Mouse (Mus musculus) embryonic facial prominence, embryonic 13.5 days (tissue): ENCODE data around the gene Sdk2. TPM values are rescaled to one million over a fixed set of nuclear protein-coding genes. Genes with fewer than 3 reads are reported as not detected.
A peak's percentile ranks its signal among the peaks of the same experiment; 100 is the strongest.

Source experiments
- ATAC-seq: fragments of 200-750 bp; cut with Nextera tagmentation; 2 replicates; pipeline ENCODE4 v1.8.0; 2017; ENCODE audit warnings: low read depth; ENCODE audit not compliant: insufficient number of reproducible peaks, insufficient read depth, low FRiP score, low TSS enrichment
- H3K27ac ChIP-seq: fragments of 300-500 bp; sonication (generic); 2 replicates; pipeline ENCODE4 v1.5.1; 2015; ENCODE audit warnings: moderate library complexity, mild to moderate bottlenecking, inconsistent platforms
- H3K27me3 ChIP-seq: fragments of 300-500 bp; sonication (generic); 2 replicates; pipeline ENCODE4 v1.6.1; 2015; ENCODE audit warnings: mild to moderate bottlenecking, inconsistent platforms
- H3K36me3 ChIP-seq: fragments of 300-500 bp; sonication (generic); 2 replicates; pipeline ENCODE4 v1.6.1; 2015; ENCODE audit warnings: mild to moderate bottlenecking, inconsistent platforms
- H3K4me1 ChIP-seq: fragments of 300-500 bp; sonication (generic); 2 replicates; pipeline ENCODE4 v1.6.1; 2015; ENCODE audit warnings: inconsistent platforms
- H3K4me2 ChIP-seq: fragments of 300-500 bp; sonication (generic); 2 replicates; pipeline ENCODE4 v1.6.1; 2015; ENCODE audit warnings: moderate library complexity, mild to moderate bottlenecking, inconsistent platforms
- H3K4me3 ChIP-seq: fragments of 300-500 bp; sonication (generic); 2 replicates; pipeline ENCODE4 v1.5.1; 2015; ENCODE audit warnings: mild to moderate bottlenecking, inconsistent platforms
- H3K9ac ChIP-seq: fragments of 300-500 bp; sonication (generic); 2 replicates; pipeline ENCODE4 v1.6.1; 2015; ENCODE audit warnings: mild to moderate bottlenecking, inconsistent platforms
- H3K9me3 ChIP-seq: fragments of 300-500 bp; sonication (generic); 2 replicates; pipeline ENCODE4 v1.6.1; 2016; ENCODE audit warnings: inconsistent platforms
- WGBS: fragments of 180-500 bp; shearing (Covaris S2); methylation state at CpG from one replicate; pipeline ENCODE4 v1.1.7; 2015; ENCODE audit warnings: mixed read lengths; 5-methylcytosine and 5-hydroxymethylcytosine counted together
- polyA plus RNA-seq: library from polyadenylated mRNA; unstranded; fragments of >200 nt; fragmentation: Nextera tagmentation; extraction: Ambion mirVana; gene quantifications from 2 replicates; pipeline ENCODE4 v1.2.1, GENCODE M21; 2015

Sdk2 gene
- polyA plus RNA-seq, 1 experiment from 2014 or later = 3.8 TPM

GRCm38 (mm10) chr11:113962751-113963150 is 104.1 kb downstream of the Sdk2 start:
- Histone ChIP-seq H3K9me3 (peaks cover 39% of the 10 kb centered on the region), H3K27me3 (no peaks in the 10 kb centered on the region), H3K36me3 (0 out of 2 replicates have a peak, but pooled peaks cover 3% of the 10 kb centered on the region), H3K4me2 (no peak overlapping the region), H3K9ac (no peak overlapping the region), H3K4me1 (no peaks in the 10 kb centered on the region), H3K27ac (no peak overlapping the region), H3K4me3 (no peak overlapping the region)
- ATAC-seq = no peak
- WGBS = 94% methylated on average over 3 of the region's 3 CpGs

- H3K9me3 ChIP-seq = peaks cover 8% of the 10 kb centered on the region; the same call in 1 of the 2 replicates
- peaks cover 24% of the 10 kb centered on the region for H3K4me1 ChIP-seq
- no peak overlapping the region for H3K4me3 ChIP-seq
- H3K4me2 ChIP-seq = no peak overlapping the region
- no peaks in the 10 kb centered on the region for H3K27me3 ChIP-seq
- H3K9ac ChIP-seq = no peak overlapping the region
- no peaks in the 10 kb centered on the region for H3K36me3 ChIP-seq
- 57% methylated on average over 15 of the region's 15 CpGs for WGBS
- ATAC-seq = no peak
- H3K27ac ChIP-seq = no peak overlapping the region
Measured at GRCm38 (mm10) chr11:113951616-113951988, 115.2 kb downstream of the Sdk2 start.

GRCm38 (mm10) chr11:113950904-113951615 is 115.8 kb downstream of the Sdk2 start:
- no peak overlapping the region for H3K27ac ChIP-seq
- no peaks in the 10 kb centered on the region for H3K36me3 ChIP-seq
- H3K9ac ChIP-seq = no peak overlapping the region
- ATAC-seq = no peak
- H3K4me1 ChIP-seq = peaks cover 26% of the 10 kb centered on the region
- no peak overlapping the region for H3K4me3 ChIP-seq
- WGBS = 59% methylated on average over 7 of the region's 7 CpGs
- no peaks in the 10 kb centered on the region for H3K27me3 ChIP-seq
- H3K4me2 ChIP-seq = no peak overlapping the region
- H3K9me3 ChIP-seq = peaks cover 8% of the 10 kb centered on the region; the same call in 1 of the 2 replicates

GRCm38 (mm10) chr11:113948676-113949075 is 118.2 kb downstream of the Sdk2 start:
- Histone ChIP-seq H3K27ac (no peak overlapping the region), H3K4me2 (no peak overlapping the region), H3K9me3 (no peaks in the 10 kb centered on the region), H3K36me3 (no peaks in the 10 kb centered on the region), H3K4me3 (no peak overlapping the region), H3K9ac (no peak overlapping the region), H3K4me1 (peaks cover 26% of the 10 kb centered on the region), H3K27me3 (no peaks in the 10 kb centered on the region)
- WGBS = 71% methylated on average over 8 of the region's 8 CpGs
- no peak for ATAC-seq

GRCm38 (mm10) chr11:113942101-113942735 is 124.6 kb downstream of the Sdk2 start:
- H3K9me3 ChIP-seq = no peaks in the 10 kb centered on the region
- no peak overlapping the region for H3K4me2 ChIP-seq
- no peak for ATAC-seq
- H3K9ac ChIP-seq = no peak overlapping the region
- 44% methylated on average over 9 of the region's 9 CpGs for WGBS
- no peaks in the 10 kb centered on the region for H3K27me3 ChIP-seq
- no peaks in the 10 kb centered on the region for H3K36me3 ChIP-seq
- peaks cover 11% of the 10 kb centered on the region; the same call in 1 of the 2 replicates for H3K4me1 ChIP-seq
- H3K27ac ChIP-seq = no peak overlapping the region
- H3K4me3 ChIP-seq = no peak overlapping the region

- Histone ChIP-seq H3K27me3 (no peaks in the 10 kb centered on the region), H3K9me3 (no peaks in the 10 kb centered on the region), H3K9ac (no peak overlapping the region), H3K4me1 (peaks cover 15% of the 10 kb centered on the region; the same call in 1 of the 2 replicates), H3K27ac (no peak overlapping the region), H3K36me3 (no peaks in the 10 kb centered on the region), H3K4me3 (no peak overlapping the region), H3K4me2 (no peak overlapping the region)
- 46% methylated on average over 9 of the region's 9 CpGs for WGBS
- ATAC-seq = no peak
Measured at GRCm38 (mm10) chr11:113933678-113934077, 133.2 kb downstream of the Sdk2 start.

- no peak overlapping the region for H3K9ac ChIP-seq
- no peaks in the 10 kb centered on the region for H3K27me3 ChIP-seq
- 76% methylated on average over 7 of the region's 7 CpGs for WGBS
- no peak overlapping the region for H3K4me3 ChIP-seq
- ATAC-seq = no peak
- no peaks in the 10 kb centered on the region for H3K9me3 ChIP-seq
- no peaks in the 10 kb centered on the region for H3K36me3 ChIP-seq
- peaks cover 15% of the 10 kb centered on the region; the same call in 1 of the 2 replicates for H3K4me1 ChIP-seq
- no peak overlapping the region for H3K27ac ChIP-seq
- no peak overlapping the region for H3K4me2 ChIP-seq
Measured at GRCm38 (mm10) chr11:113932909-113933308, 133.9 kb downstream of the Sdk2 start.

GRCm38 (mm10) chr11:113931701-113932100 is 135.1 kb downstream of the Sdk2 start:
- no peak overlapping the region for H3K9ac ChIP-seq
- no peak overlapping the region for H3K27ac ChIP-seq
- no peak overlapping the region for H3K4me3 ChIP-seq
- no peak overlapping the region for H3K4me2 ChIP-seq
- H3K27me3 ChIP-seq = no peaks in the 10 kb centered on the region
- H3K9me3 ChIP-seq = no peaks in the 10 kb centered on the region
- 26% methylated on average over 4 of the region's 4 CpGs for WGBS
- H3K4me1 ChIP-seq = peaks cover 15% of the 10 kb centered on the region; the same call in 1 of the 2 replicates
- H3K36me3 ChIP-seq = no peaks in the 10 kb centered on the region
- no peak for ATAC-seq

GRCm38 (mm10) chr11:113930112-113930511 is 136.7 kb downstream of the Sdk2 start:
- H3K36me3 ChIP-seq = no peaks in the 10 kb centered on the region
- H3K4me1 ChIP-seq = peaks cover 9% of the 10 kb centered on the region; the same call in 1 of the 2 replicates
- no peak for ATAC-seq
- WGBS = 79% methylated on average over 11 of the region's 11 CpGs
- H3K4me3 ChIP-seq = no peak overlapping the region
- no peaks in the 10 kb centered on the region for H3K9me3 ChIP-seq
- H3K9ac ChIP-seq = no peak overlapping the region
- H3K27ac ChIP-seq = no peak overlapping the region
- no peak overlapping the region for H3K4me2 ChIP-seq
- H3K27me3 ChIP-seq = no peaks in the 10 kb centered on the region

GRCm38 (mm10) chr11:113928831-113929230 is 138.0 kb downstream of the Sdk2 start:
- no peaks in the 10 kb centered on the region for H3K27me3 ChIP-seq
- WGBS = 74% methylated on average over 2 of the region's 2 CpGs
- H3K4me3 ChIP-seq = no peak overlapping the region
- no peak overlapping the region for H3K9ac ChIP-seq
- H3K4me1 ChIP-seq = peaks cover 5% of the 10 kb centered on the region; the same call in 1 of the 2 replicates
- no peaks in the 10 kb centered on the region for H3K36me3 ChIP-seq
- ATAC-seq = no peak
- no peak overlapping the region for H3K27ac ChIP-seq
- H3K4me2 ChIP-seq = no peak overlapping the region
- H3K9me3 ChIP-seq = no peaks in the 10 kb centered on the region

GRCm38 (mm10) chr11:113928291-113928690 is 138.6 kb downstream of the Sdk2 start:
- no peak for ATAC-seq
- H3K4me1 ChIP-seq = no peaks in the 10 kb centered on the region; the same call in 1 of the 2 replicates
- H3K4me2 ChIP-seq = no peak overlapping the region
- no peak overlapping the region for H3K4me3 ChIP-seq
- H3K27me3 ChIP-seq = no peaks in the 10 kb centered on the region
- 73% methylated on average over 9 of the region's 9 CpGs for WGBS
- H3K9ac ChIP-seq = no peak overlapping the region
- H3K9me3 ChIP-seq = no peaks in the 10 kb centered on the region
- no peaks in the 10 kb centered on the region for H3K36me3 ChIP-seq
- no peak overlapping the region for H3K27ac ChIP-seq

- H3K4me2 ChIP-seq = no peak overlapping the region
- no peaks in the 10 kb centered on the region for H3K36me3 ChIP-seq
- H3K4me1 ChIP-seq = no peaks in the 10 kb centered on the region; the same call in 1 of the 2 replicates
- H3K27me3 ChIP-seq = no peaks in the 10 kb centered on the region
- ATAC-seq = 0 out of 2 replicates have a peak, but pooled peaks have one; percentile 43
- no peak overlapping the region for H3K4me3 ChIP-seq
- WGBS = 70% methylated on average over 3 of the region's 3 CpGs
- H3K27ac ChIP-seq = no peak overlapping the region
- H3K9me3 ChIP-seq = no peaks in the 10 kb centered on the region
- no peak overlapping the region for H3K9ac ChIP-seq
Measured at GRCm38 (mm10) chr11:113927826-113928225, 139.0 kb downstream of the Sdk2 start.
